Mouse (Mus musculus): ENCODE measurements around the gene Fus.

- TF ChIP-seq CTCF (IDR thresholded peaks at IDR 0.05; ENCODE audit: low read depth), result no peak
- TF ChIP-seq EP300 (IDR thresholded peaks at IDR 0.05; ENCODE audit: low read depth), result no peak
Observed at GRCm38 (mm10) chr7:127988904-127989303, 21.6 kb downstream of the Fus start.

Data from liver, postnatal 0 days (tissue).